Mouse (Mus musculus): ENCODE data around the gene Rad18. TPM values are rescaled to one million over a fixed set of nuclear protein-coding genes. Genes with fewer than 3 reads are reported as not detected.

Rad18 gene
- total and polyA plus RNA-seq, 3 experiments: 21.1 to 37.7 (median 37.1) TPM

DNA sequence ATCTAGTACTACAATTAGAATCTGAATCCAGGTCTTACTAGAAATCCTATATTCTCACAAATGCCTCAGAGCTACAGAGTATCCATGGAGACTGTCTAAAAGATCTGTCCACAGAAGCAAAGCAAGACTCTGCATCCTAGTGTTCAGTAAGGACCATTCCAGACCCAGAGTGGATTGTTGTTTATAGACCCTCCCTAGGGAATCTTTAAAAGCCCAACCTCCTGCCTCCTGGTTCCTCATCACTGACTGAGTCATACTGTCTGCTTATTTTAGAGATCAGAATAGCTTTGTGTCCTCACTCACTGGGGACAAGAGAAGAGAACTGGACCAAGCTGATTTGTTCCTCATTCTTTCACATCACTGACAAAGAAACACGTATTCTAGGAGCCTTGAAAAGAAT lies 126.1 kb downstream of the Rad18 start:
- Histone ChIP-seq H3K9me3 (replicated peaks; ENCODE audit: low read length) (no peaks in the 10 kb centered on the region), H3K9ac (ENCODE audit: insufficient read depth, low read depth) (no peak overlapping the region), H3K4me3 (replicated peaks in 1 of 3; ENCODE audit: low read depth in 2 of 3, low read length in 2 of 3, poor library complexity in 1 of 3) (no peak overlapping the region), H3K4me2 (ENCODE audit: insufficient read depth, low read depth, poor library complexity, severe bottlenecking) (no peak overlapping the region), H3K4me1 (ENCODE audit: control insufficient read depth in 1 of 2, insufficient read depth in 2 of 2) (no peaks in the 10 kb centered on the region), H3K79me2 (replicated peaks; ENCODE audit: control insufficient read depth, extremely low read depth, insufficient read depth, poor library complexity, severe bottlenecking) (no peaks in the 10 kb centered on the region), H3K36me3 (replicated peaks in 1 of 2; ENCODE audit: control insufficient read depth in 1 of 2, insufficient read depth in 1 of 2, low read length in 1 of 2) (no peaks in the 10 kb centered on the region), H3K27me3 (replicated peaks) (peaks cover 12% of the 10 kb centered on the region), H3K27ac (ENCODE audit: insufficient read depth, low read depth) (no peak overlapping the region)
- no peak for DNase-seq (ENCODE audit: extremely low read depth)
- no peak for TF ChIP-seq KAT2A (IDR thresholded peaks at IDR 0.05; ENCODE audit: insufficient replicate concordance, low read length)
- no peak for TF ChIP-seq USF1 (IDR thresholded peaks at IDR 0.05; ENCODE audit: low read depth, low read length)
- TF ChIP-seq MEF2A (IDR thresholded peaks at IDR 0.05; ENCODE audit: borderline replicate concordance, low read depth, low read length): no peak
- no peak for TF ChIP-seq EP300 (IDR thresholded peaks at IDR 0.05; ENCODE audit: low read length)
- no peak for TF ChIP-seq TBP (conservative IDR thresholded peaks at IDR 0.05; ENCODE audit: low read depth, low read length)
- no peak for TF ChIP-seq POLR2AphosphoS2 (IDR thresholded peaks at IDR 0.05; ENCODE audit: low read depth, low read length)
- TF ChIP-seq ZNF384 (IDR thresholded peaks at IDR 0.05; ENCODE audit: low read depth, low read length): no peak
- TF ChIP-seq CTCF (conservative IDR thresholded peaks at IDR 0.05 in 1 of 2, IDR thresholded peaks at IDR 0.05 in 1 of 2; ENCODE audit: low read depth in 2 of 2, low read length in 2 of 2): no peak
- TF ChIP-seq HCFC1 (IDR thresholded peaks at IDR 0.05; ENCODE audit: low read depth, low read length): no peak
- TF ChIP-seq CHD1 (IDR thresholded peaks at IDR 0.05; ENCODE audit: low read depth, low read length): no peak
- TF ChIP-seq E2F4 (IDR thresholded peaks at IDR 0.05; ENCODE audit: insufficient replicate concordance, low read depth, low read length): no peak
- no peak for TF ChIP-seq JUND (conservative IDR thresholded peaks at IDR 0.05; ENCODE audit: low read depth, low read length)
- no peak for TF ChIP-seq USF2 (conservative IDR thresholded peaks at IDR 0.05; ENCODE audit: low read depth, low read length)
- TF ChIP-seq MAFK (IDR thresholded peaks at IDR 0.05; ENCODE audit: insufficient replicate concordance, low read length): no peak
- no peak for TF ChIP-seq TCF12 (IDR thresholded peaks at IDR 0.05; ENCODE audit: low read depth, low read length)
- no peak for TF ChIP-seq ZMIZ1 (IDR thresholded peaks at IDR 0.05; ENCODE audit: low read depth, low read length)
- no peak for TF ChIP-seq MAX (IDR thresholded peaks at IDR 0.05; ENCODE audit: low read length)
- no peak for TF ChIP-seq MXI1 (IDR thresholded peaks at IDR 0.05; ENCODE audit: low read depth, low read length)
- no peak for TF ChIP-seq NELFE (IDR thresholded peaks at IDR 0.05; ENCODE audit: low read depth, low read length)
- dilution Hi-C loops (cut with MboI; ENCODE audit: extremely low pct_ligation_motif_present, extremely low pct_unique_long_range_greater_than_20kb, low sequenced_read_pairs): no loop called here
- in situ Hi-C loops (cut with MboI; ENCODE audit: low pct_ligation_motif_present, low pct_unique_long_range_greater_than_20kb, low sequenced_read_pairs): no loop called here

Other genes with a start within 250 kb of the Rad18 start
- gene Cav3, start 237.2 kb downstream of the Rad18 start, total RNA-seq (2012; rRNA removed): not detected in 2 replicates
- gene Cav3, start 237.2 kb downstream of the Rad18 start, total RNA-seq (2014; rRNA removed): not detected in 2 replicates
- not detected in 2 replicates for gene Cav3, start 237.2 kb downstream of the Rad18 start, polyA plus RNA-seq (2012; ENCODE audit: insufficient read length, low read depth)
- not detected in 2 replicates for gene Oxtr, start 206.7 kb downstream of the Rad18 start, total RNA-seq (2012; rRNA removed)
- not detected in 2 replicates for gene Oxtr, start 206.7 kb downstream of the Rad18 start, total RNA-seq (2014; rRNA removed)
- gene Oxtr, start 206.7 kb downstream of the Rad18 start, polyA plus RNA-seq (2012; ENCODE audit: insufficient read length, low read depth): not detected in 2 replicates